Mouse (Mus musculus) myocyte (in vitro differentiated cells): Measurements from ENCODE around the gene Atg16l1.

ENCODE experiments used
- CEBPB ChIP-seq: IDR thresholded peaks from 2 replicates; pipeline ENCODE4 v1.6.1; 2011; ENCODE audit warnings: mild to moderate bottlenecking, moderate library complexity; ENCODE audit not compliant: poor library complexity, insufficient read depth, severe bottlenecking
- MAX ChIP-seq: IDR thresholded peaks from one replicate; pipeline ENCODE4 v1.6.1; 2011; ENCODE audit warnings: low read depth, mild to moderate bottlenecking, control low read depth
- POLR2A ChIP-seq: IDR thresholded peaks from one replicate; pipeline ENCODE4 v1.6.1; 2011; ENCODE audit warnings: low read depth, mild to moderate bottlenecking, control low read depth, moderate library complexity; ENCODE audit not compliant: insufficient read length
- TCF12 ChIP-seq: IDR thresholded peaks from one replicate; pipeline ENCODE4 v1.6.1; 2011; ENCODE audit warnings: mild to moderate bottlenecking, control low read depth; ENCODE audit not compliant: poor library complexity, insufficient read depth, severe bottlenecking
- USF1 ChIP-seq: IDR thresholded peaks from one replicate; pipeline ENCODE4 v1.6.1; 2011; ENCODE audit warnings: low read depth, mild to moderate bottlenecking, control low read depth, moderate library complexity

GRCm38 (mm10) chr1:87826474-87826873 is 70.8 kb downstream of the Atg16l1 start:
- TF ChIP-seq POLR2A (no peak), CEBPB (no peak), MAX (no peak), USF1 (no peak), TCF12 (no peak)
